Mouse (Mus musculus) CH12.LX (cell line): ENCODE measurements at regions not wholly inside any gene's neighbourhood (a gene's known extent, or its start where the extent isn't known, plus 50 kb on each side); places are given as distances from the start of the nearest gene placed in this dataset.

Source experiments
- DNase-seq: peaks from one replicate; pipeline ENCODE4 v3.0.0-alpha.2; 2013; ENCODE audit errors: extremely low read depth
- H3K27ac ChIP-seq: 2 replicates; pipeline ENCODE4 v1.5.1; 2012; ENCODE audit warnings: low read depth, mild to moderate bottlenecking, control low read depth, moderate library complexity; ENCODE audit not compliant: insufficient read depth
- H3K27me3 ChIP-seq: replicated peaks from 2 replicates; pipeline ENCODE3; 2012; ENCODE audit warnings: inconsistent platforms
- H3K36me3 ChIP-seq, 2 experiments: replicated peaks in 1 of 2; 2 replicates each; pipeline versions ENCODE3 to v1.6.1; 2012; ENCODE audit warnings: inconsistent platforms in 1 of 2, low read length in 1 of 2, mild to moderate bottlenecking in 1 of 2, mixed read lengths in 1 of 2, moderate library complexity in 1 of 2; ENCODE audit not compliant: control insufficient read depth in 1 of 2, insufficient read depth in 1 of 2
- H3K4me1 ChIP-seq, 2 experiments: 2 replicates each; pipeline ENCODE4 v1.6.1; 2012; ENCODE audit warnings: inconsistent platforms in 1 of 2, moderate library complexity in 1 of 2; ENCODE audit not compliant: insufficient read depth in 2 of 2, control insufficient read depth in 1 of 2
- H3K4me2 ChIP-seq: 2 replicates; pipeline ENCODE4 v1.6.1; 2012; ENCODE audit warnings: low read depth, mild to moderate bottlenecking, control low read depth; ENCODE audit not compliant: poor library complexity, insufficient read depth, severe bottlenecking
- H3K4me3 ChIP-seq, 3 experiments: fragments of 150-350 bp in 1 of 3; sonication (generic) in 1 of 3; replicated peaks in 1 of 3; 2 replicates each; pipeline versions ENCODE3 to v1.5.1; 2011 to 2012; ENCODE audit warnings: low read depth in 2 of 3, low read length in 2 of 3, mild to moderate bottlenecking in 2 of 3, moderate library complexity in 2 of 3, control low read depth in 1 of 3, improper control_type of control experiment in 1 of 3, inconsistent platforms in 1 of 3, mixed read lengths in 1 of 3; ENCODE audit not compliant: poor library complexity in 1 of 3
- H3K79me2 ChIP-seq: replicated peaks from 2 replicates; pipeline ENCODE4 v1.6.1; 2012; ENCODE audit warnings: mild to moderate bottlenecking, moderate library complexity; ENCODE audit not compliant: control insufficient read depth, poor library complexity, insufficient read depth, severe bottlenecking; ENCODE audit errors: extremely low read depth
- H3K9ac ChIP-seq: 2 replicates; pipeline ENCODE4 v1.6.1; 2012; ENCODE audit warnings: low read depth, mild to moderate bottlenecking, control low read depth, moderate library complexity; ENCODE audit not compliant: insufficient read depth
- H3K9me3 ChIP-seq: replicated peaks from 2 replicates; pipeline ENCODE3; 2012; ENCODE audit warnings: low read length, inconsistent platforms, mixed read lengths
- BHLHE40 ChIP-seq: IDR thresholded peaks from 2 replicates; pipeline ENCODE4 v1.6.1; 2011; ENCODE audit warnings: mild to moderate bottlenecking, low read depth, low read length, improper control_type of control experiment
- CHD1 ChIP-seq: IDR thresholded peaks from 2 replicates; pipeline ENCODE4 v1.6.1; 2012; ENCODE audit warnings: low read depth, low read length, improper control_type of control experiment, inconsistent platforms
- CHD2 ChIP-seq: IDR thresholded peaks from 2 replicates; pipeline ENCODE4 v1.6.1; 2011; ENCODE audit warnings: low read length, improper control_type of control experiment
- E2F4 ChIP-seq: IDR thresholded peaks from 2 replicates; pipeline ENCODE4 v1.6.1; 2011; ENCODE audit warnings: low read depth, low read length, improper control_type of control experiment; ENCODE audit not compliant: insufficient replicate concordance
- ELF1 ChIP-seq: IDR thresholded peaks from 2 replicates; pipeline ENCODE4 v1.6.1; 2014; ENCODE audit warnings: low read depth, mild to moderate bottlenecking, inconsistent platforms, low read length, improper control_type of control experiment
- GABPA ChIP-seq: IDR thresholded peaks from 2 replicates; pipeline ENCODE4 v1.6.1; 2012; ENCODE audit warnings: low read depth, low read length, improper control_type of control experiment, inconsistent platforms; ENCODE audit not compliant: insufficient replicate concordance
- IRF4 ChIP-seq: IDR thresholded peaks from 2 replicates; pipeline ENCODE4 v1.6.1; 2014; ENCODE audit warnings: low read depth, mild to moderate bottlenecking, inconsistent platforms, low read length, improper control_type of control experiment
- JUN ChIP-seq: IDR thresholded peaks from 2 replicates; pipeline ENCODE4 v1.6.1; 2011; ENCODE audit warnings: low read depth, mild to moderate bottlenecking, low read length, improper control_type of control experiment, moderate library complexity; ENCODE audit not compliant: insufficient read depth
- KAT2A ChIP-seq: IDR thresholded peaks from 2 replicates; pipeline ENCODE4 v1.6.1; 2012; ENCODE audit warnings: low read length, improper control_type of control experiment, inconsistent platforms; ENCODE audit not compliant: insufficient replicate concordance
- MAFK ChIP-seq: IDR thresholded peaks from 2 replicates; pipeline ENCODE4 v1.6.1; 2011; ENCODE audit warnings: low read length, improper control_type of control experiment; ENCODE audit not compliant: insufficient replicate concordance
- MAX ChIP-seq: IDR thresholded peaks from 2 replicates; pipeline ENCODE4 v1.6.1; 2011; ENCODE audit warnings: low read length, improper control_type of control experiment
- MEF2A ChIP-seq: IDR thresholded peaks from 2 replicates; pipeline ENCODE4 v1.6.1; 2014; ENCODE audit warnings: low read depth, mild to moderate bottlenecking, inconsistent platforms, low read length, improper control_type of control experiment, borderline replicate concordance
- NELFE ChIP-seq: IDR thresholded peaks from 2 replicates; pipeline ENCODE4 v1.6.1; 2011; ENCODE audit warnings: low read depth, low read length, improper control_type of control experiment
- PAX5 ChIP-seq: IDR thresholded peaks from 2 replicates; pipeline ENCODE4 v1.6.1; 2012; ENCODE audit warnings: low read length, inconsistent platforms, mixed read lengths
- POLR2A ChIP-seq: IDR thresholded peaks from 2 replicates; pipeline ENCODE4 v1.6.1; 2011; ENCODE audit warnings: low read depth, mild to moderate bottlenecking, improper control_type of control experiment, low read length
- POLR2AphosphoS2 ChIP-seq: IDR thresholded peaks from 2 replicates; pipeline ENCODE4 v1.6.1; 2011; ENCODE audit warnings: low read depth, low read length, improper control_type of control experiment
- RCOR1 ChIP-seq: conservative IDR thresholded peaks from 2 replicates; pipeline ENCODE4 v1.6.1; 2012; ENCODE audit warnings: low read depth, mild to moderate bottlenecking, inconsistent platforms, low read length, improper control_type of control experiment
- SIN3A ChIP-seq: IDR thresholded peaks from 2 replicates; pipeline ENCODE4 v1.6.1; 2012; ENCODE audit warnings: low read length, improper control_type of control experiment, inconsistent platforms
- SMC3 ChIP-seq: IDR thresholded peaks from 2 replicates; pipeline ENCODE4 v1.6.1; 2011; ENCODE audit warnings: low read depth, low read length, improper control_type of control experiment
- TBP ChIP-seq: conservative IDR thresholded peaks from 2 replicates; pipeline ENCODE4 v1.6.1; 2011; ENCODE audit warnings: low read depth, low read length, improper control_type of control experiment
- TCF12 ChIP-seq: IDR thresholded peaks from 2 replicates; pipeline ENCODE4 v1.6.1; 2014; ENCODE audit warnings: low read depth, mild to moderate bottlenecking, inconsistent platforms, low read length, improper control_type of control experiment
- USF1 ChIP-seq: IDR thresholded peaks from 2 replicates; pipeline ENCODE4 v1.6.1; 2014; ENCODE audit warnings: low read depth, mild to moderate bottlenecking, inconsistent platforms, low read length, improper control_type of control experiment
- ZC3H11A ChIP-seq: IDR thresholded peaks from 2 replicates; pipeline ENCODE4 v1.6.1; 2012; ENCODE audit warnings: low read depth, mild to moderate bottlenecking, inconsistent platforms, low read length, improper control_type of control experiment
- ZKSCAN1 ChIP-seq: IDR thresholded peaks from 2 replicates; pipeline ENCODE4 v1.6.1; 2012; ENCODE audit warnings: low read depth, inconsistent platforms, low read length, improper control_type of control experiment, borderline replicate concordance
- ZNF384 ChIP-seq: IDR thresholded peaks from 2 replicates; pipeline ENCODE4 v1.6.1; 2012; ENCODE audit warnings: low read depth, low read length, improper control_type of control experiment, inconsistent platforms
- dilution Hi-C: fragments of 300-500 bp; cut with MboI; formaldehyde crosslinking; loops from 2 replicates; pipeline ENCODE4 v1.14.3; 2020; ENCODE audit warnings: low sequenced_read_pairs; ENCODE audit not compliant: extremely low pct_unique_long_range_greater_than_20kb, extremely low pct_ligation_motif_present
- in situ Hi-C: fragments of 300-500 bp; cut with MboI; formaldehyde crosslinking; loops from 3 replicates; pipeline ENCODE4 v1.14.3; 2019; ENCODE audit warnings: low sequenced_read_pairs, low pct_ligation_motif_present, low pct_unique_long_range_greater_than_20kb, mixed read lengths

DNA sequence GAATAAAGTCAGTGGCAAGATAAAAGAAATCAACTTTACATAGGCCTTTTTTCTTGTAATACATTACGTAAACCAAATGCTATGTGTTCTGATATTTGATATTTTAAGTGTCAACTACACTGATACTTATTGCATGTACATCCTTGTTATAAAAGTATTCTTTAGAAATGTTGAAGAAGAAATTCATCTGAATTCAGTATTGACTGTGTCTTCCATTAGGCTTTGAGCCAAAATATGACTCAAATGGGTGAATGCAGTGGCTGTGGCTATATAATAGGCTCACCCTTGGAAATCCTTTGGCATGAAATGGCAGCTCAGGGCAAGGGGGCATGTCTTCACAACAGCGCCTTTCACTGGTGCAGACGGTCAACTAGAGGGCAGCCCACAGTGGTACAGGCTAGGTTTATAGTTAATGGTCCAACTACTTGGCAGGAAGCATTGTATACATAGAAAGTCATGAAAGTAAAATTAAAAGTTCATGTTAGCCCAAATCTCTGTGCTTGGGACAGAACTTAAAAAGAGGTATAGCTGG lies 217.9 kb downstream of the Cetn3 start:
- H3K27me3 ChIP-seq = no peaks in the 10 kb centered on the region
- TF ChIP-seq JUN = no peak
- TF ChIP-seq BHLHE40 = no peak
- TF ChIP-seq CHD2 = no peak
- no peak for TF ChIP-seq RCOR1
- TF ChIP-seq TCF12 = no peak
- no peak for TF ChIP-seq ZNF384
- TF ChIP-seq POLR2A = no peak
- TF ChIP-seq CHD1 = no peak
- TF ChIP-seq SIN3A = no peak
- no peak for TF ChIP-seq POLR2AphosphoS2
- TF ChIP-seq NELFE = no peak
- no peak for TF ChIP-seq E2F4
- TF ChIP-seq TBP = no peak
- TF ChIP-seq, all 38 proteins: peak for 0
- no peaks in the 10 kb centered on the region for H3K79me2 ChIP-seq
- in situ Hi-C loops = no loop called here
- dilution Hi-C loops = no loop called here
- peaks cover 0 to 3% of the 10 kb centered on the region in 2 experiments; a peak in 1 of 4 replicates for H3K4me1 ChIP-seq
- no peak overlapping the region for H3K4me2 ChIP-seq
- H3K27ac ChIP-seq = no peak overlapping the region
- no peak overlapping the region for H3K4me3 ChIP-seq
- no peak overlapping the region for H3K9ac ChIP-seq
- H3K9me3 ChIP-seq = no peaks in the 10 kb centered on the region
- DNase-seq = no peak
- no peaks in the 10 kb centered on the region for H3K36me3 ChIP-seq

DNA sequence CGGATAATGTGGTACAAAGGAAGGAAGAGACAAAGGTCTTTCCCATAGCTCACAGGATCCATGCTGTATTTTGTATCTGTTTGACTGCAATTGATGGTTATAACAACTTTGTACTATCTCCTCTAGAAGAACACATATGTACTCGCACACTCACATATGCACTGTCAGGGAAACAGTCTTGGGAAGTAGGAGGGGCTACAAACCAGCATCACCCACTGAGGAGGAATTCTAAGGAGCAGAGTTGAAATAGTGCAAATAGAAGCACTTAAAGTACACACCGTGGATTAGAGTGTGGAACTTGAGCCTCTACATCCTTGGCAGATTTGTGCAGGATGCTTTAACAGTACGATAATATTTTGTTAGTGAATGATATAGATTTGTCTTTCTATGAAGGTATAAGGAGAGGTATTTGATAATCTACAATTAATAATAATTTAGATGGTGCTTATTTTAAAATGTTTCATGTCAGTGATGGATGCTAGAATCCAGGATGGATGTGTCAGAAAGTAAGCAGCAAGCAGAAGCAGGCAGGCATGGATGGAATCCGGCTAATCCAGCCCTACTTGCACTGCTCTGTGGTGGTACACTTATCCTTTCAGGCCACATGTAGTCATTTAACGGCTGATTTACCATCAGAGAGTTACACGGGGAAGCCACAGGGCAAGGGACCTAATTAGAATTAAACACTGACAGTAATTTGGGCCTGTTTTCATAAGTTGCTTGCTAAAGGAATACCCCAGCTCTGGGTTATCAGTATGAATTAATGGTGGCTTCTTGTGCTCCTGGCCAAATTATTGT lies 223.3 kb downstream of the Cetn3 start:
- Histone ChIP-seq H3K4me2 (no peak overlapping the region), H3K9ac (no peak overlapping the region), H3K9me3 (no peaks in the 10 kb centered on the region), H3K4me3 (no peak overlapping the region), H3K36me3 (no peaks in the 10 kb centered on the region), H3K4me1 (no peaks in the 10 kb centered on the region), H3K27me3 (no peaks in the 10 kb centered on the region), H3K79me2 (no peaks in the 10 kb centered on the region), H3K27ac (no peak overlapping the region)
- TF ChIP-seq GABPA (no peak), SMC3 (no peak), CHD1 (no peak), NELFE (no peak), MAFK (no peak), ZC3H11A (no peak), USF1 (no peak), ELF1 (no peak), IRF4 (no peak), PAX5 (no peak), MAX (no peak), BHLHE40 (no peak), MEF2A (no peak), SIN3A (no peak), KAT2A (no peak), ZKSCAN1 (no peak), POLR2A (no peak)
- DNase-seq = no peak
- dilution Hi-C loops (no loop called here), in situ Hi-C loops (no loop called here)
